Mouse (Mus musculus) ES-Bruce4 (cell line): ENCODE measurements at regions not wholly inside any gene's neighbourhood (a gene's known extent, or its start where the extent isn't known, plus 50 kb on each side); places are given as distances from the start of the nearest gene placed in this dataset.

Experiments used
- CTCF ChIP-seq: IDR thresholded peaks from one replicate; pipeline ENCODE4 v1.8.1; 2011; ENCODE audit warnings: low read depth, low read length
- EP300 ChIP-seq: IDR thresholded peaks from 2 replicates; pipeline ENCODE4 v1.6.1; 2011; ENCODE audit warnings: low read depth, low read length; ENCODE audit not compliant: insufficient read depth
- POLR2A ChIP-seq: IDR thresholded peaks from one replicate; pipeline ENCODE4 v1.8.1; 2011; ENCODE audit warnings: low read length; ENCODE audit not compliant: insufficient read depth

DNA sequence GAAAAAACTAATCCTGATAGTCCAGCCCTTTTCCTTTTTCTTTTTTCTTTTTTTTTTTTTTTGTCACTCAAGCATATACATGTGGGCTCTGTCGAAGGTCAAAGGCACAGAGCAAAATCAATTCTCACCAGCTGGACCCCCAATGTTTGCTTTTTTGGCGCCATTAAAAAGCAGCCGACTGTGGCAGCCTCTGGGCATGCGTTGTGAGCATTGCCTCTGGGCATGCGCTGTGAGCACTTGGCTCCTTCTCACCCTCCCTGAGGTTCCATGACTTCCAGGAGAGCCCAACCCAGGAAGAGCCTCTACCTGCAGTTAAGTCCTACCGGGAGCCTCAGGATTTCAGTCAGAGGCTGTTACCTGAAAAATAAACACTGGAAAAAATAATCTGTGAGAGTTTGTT, 156.8 kb downstream of the Rab11fip4 start:
- TF ChIP-seq POLR2A: no peak
- TF ChIP-seq CTCF: no peak
- no peak for TF ChIP-seq EP300
